Comparison of ENCODE assay signal across 12 mouse cellular contexts in the genomic region with DNA sequence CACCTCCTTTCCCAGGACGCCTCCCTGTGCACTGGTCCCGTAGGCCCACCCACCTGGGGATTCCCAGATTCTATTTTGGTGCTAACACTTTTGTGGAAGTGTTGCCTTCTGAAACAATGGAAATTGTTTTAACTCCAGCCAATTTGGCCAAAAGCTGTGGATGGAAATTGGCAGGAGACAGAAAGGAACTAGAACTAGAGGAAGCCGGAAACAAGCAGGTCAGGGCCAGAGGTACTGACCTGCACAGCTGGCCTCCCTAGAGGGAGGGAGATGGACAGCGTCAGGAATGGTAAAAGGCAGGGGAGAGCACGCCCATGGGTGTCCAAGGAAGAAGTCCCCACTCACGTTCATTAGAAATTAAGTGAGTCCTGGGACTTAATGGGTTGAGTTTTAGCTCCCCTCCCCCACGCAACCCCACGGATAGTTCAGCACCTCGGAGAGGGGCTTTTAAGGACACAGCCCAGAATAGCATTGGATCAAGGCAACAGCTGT. TPM values are rescaled to one million over a fixed set of nuclear protein-coding genes. Genes with fewer than 3 reads are reported as not detected.
DNase-seq lines count a peak whose midpoint lies in the region; ATAC-seq and TF ChIP-seq lines count a peak whose summit lies in the region.
"Had no signal": no experiment of that assay in that cellular context is flagged by ENCODE, and none has a peak within 500 bp of the region (broad histone marks: within the 10 kb centered on the region; RNA-seq: fewer than 3 reads in every experiment).

No protein-coding gene starts in this region.

- DNase-seq in heart, adult 2 months = peak; percentile 24 to 59
- DNase-seq in heart, postnatal 25 days (ENCODE audit: low spot score) = no peak
- peak; percentile 11 to 52 for DNase-seq in spleen, postnatal 4 days (ENCODE audit: low spot score in 2 of 2)
- DNase-seq in spleen, postnatal 14 days (ENCODE audit: low spot score in 2 of 2) = no peak
- peak; percentile 34 to 48 for DNase-seq in heart, postnatal 14 days
- DNase-seq in skeletal muscle tissue, adult 2 months (ENCODE audit: low read depth, low spot score) = peak; percentile 18
- DNase-seq in gastrocnemius, adult 18-20 months (ENCODE audit: low spot score) = no peak
- DNase-seq: left cerebral cortex, postnatal 4 days; retina, postnatal 1 day had no signal

- ATAC-seq in intestine, embryonic 16.5 days = no peak

- WGBS in heart, adult 2 months = 17% methylated on average over 9 of the region's 9 CpGs
- WGBS in intestine, embryonic 16.5 days = 53% methylated on average over 9 of the region's 9 CpGs

- H3K4me2 ChIP-seq in intestine, embryonic 16.5 days (ENCODE audit: low read depth, low read length) = no peak overlapping the region
- H3K4me2 ChIP-seq: embryonic facial prominence, embryonic 13.5 days had no signal

- TF ChIP-seq EP300 in heart, adult 2 months (IDR thresholded peaks at IDR 0.05; ENCODE audit: insufficient read depth, low read depth, low read length) = peak; percentile 68

- no peaks in the 10 kb centered on the region for H3K79me2 ChIP-seq in heart, adult 2 months (replicated peaks; ENCODE audit: control insufficient read depth, insufficient read depth, low read length)

- H3K36me3 ChIP-seq in heart, adult 2 months (ENCODE audit: control insufficient read depth, insufficient read depth, low read length) = no peaks in the 10 kb centered on the region
- H3K36me3 ChIP-seq in intestine, embryonic 16.5 days (ENCODE audit: control insufficient read depth, insufficient read depth, low read length) = no peaks in the 10 kb centered on the region
- H3K36me3 ChIP-seq: embryonic facial prominence, embryonic 13.5 days had no signal

- no peaks in the 10 kb centered on the region for H3K9me3 ChIP-seq in intestine, embryonic 16.5 days (ENCODE audit: control insufficient read depth, low read length)
- H3K9me3 ChIP-seq: embryonic facial prominence, embryonic 13.5 days had no signal

- TF ChIP-seq POLR2A in heart, adult 2 months (IDR thresholded peaks at IDR 0.05; ENCODE audit: insufficient read depth, low read depth, low read length) = 0 out of 2 replicates have a peak, but pooled peaks have one; percentile 18

- no peak overlapping the region for H3K27ac ChIP-seq in heart, adult 2 months
- H3K27ac ChIP-seq in intestine, embryonic 16.5 days (ENCODE audit: low read length) = no peak overlapping the region
- H3K27ac ChIP-seq: embryonic facial prominence, embryonic 13.5 days; layer of hippocampus, adult 2 months had no signal

- H3K9ac ChIP-seq in heart, adult 2 months (ENCODE audit: low read depth, low read length) = no peak overlapping the region
- H3K9ac ChIP-seq in intestine, embryonic 16.5 days (ENCODE audit: low read depth, low read length) = no peak overlapping the region
- H3K9ac ChIP-seq: embryonic facial prominence, embryonic 13.5 days had no signal

- H3K27me3 ChIP-seq in heart, adult 2 months (ENCODE audit: control insufficient read depth, insufficient read depth, low read length) = no peaks in the 10 kb centered on the region
- peaks cover 12% of the 10 kb centered on the region; the same call in 1 of the 2 replicates for H3K27me3 ChIP-seq in intestine, embryonic 16.5 days (replicated peaks; ENCODE audit: control insufficient read depth, insufficient read depth, low read length)

- intact Hi-C loops in heart, adult 2 months (cut with DNase I) = loop anchor here (2.0 kb wide), 1 partner anchor 21 kb away; no protein-coding TSS in a partner anchor
- intact Hi-C loops in heart, postnatal 25 days (cut with DNase I) = no loop called here
- intact Hi-C loops in heart, postnatal 14 days (cut with DNase I) = loop anchor here (2.0 kb wide), 1 partner anchor 21 kb away; no protein-coding TSS in a partner anchor

- no peak for TF ChIP-seq CTCF in heart, adult 2 months (IDR thresholded peaks at IDR 0.05)

- H3K4me1 ChIP-seq in heart, adult 2 months (ENCODE audit: control insufficient read depth, insufficient read depth, low read length) = peaks cover 12% of the 10 kb centered on the region
- peaks cover 3% of the 10 kb centered on the region; the same call in 1 of the 2 replicates for H3K4me1 ChIP-seq in intestine, embryonic 16.5 days (ENCODE audit: control insufficient read depth, insufficient read depth, low read length)

- H3K4me3 ChIP-seq in heart, adult 2 months = no peak overlapping the region
- no peak overlapping the region for H3K4me3 ChIP-seq in intestine, embryonic 16.5 days (ENCODE audit: low read length)
- H3K4me3 ChIP-seq: embryonic facial prominence, embryonic 13.5 days; layer of hippocampus, adult 2 months had no signal

RNA-seq across cellular contexts. Expression of gene Prnd, which starts 7.1 kb away (rescaled TPM):
- 1 to 10 TPM in 1 of 2 experiments, under 1 TPM in 1; 0.65 to 1.2 TPM for total RNA-seq in heart, adult 2 months (2021)
- polyA plus RNA-seq in heart, adult 2 months (2012; rRNA removed) = 3.8 and 9.9 TPM in 2 replicates
- total RNA-seq in heart, postnatal 25 days (2021) = 1 to 10 TPM; 1.4 to 2.0 TPM
- 10 to 100 TPM in 1 of 2 experiments, 1 to 10 TPM in 1; 3.2 to 10.4 TPM for total RNA-seq in heart, postnatal 14 days (2021)
- under 1 TPM; 0.16 to 0.36 TPM for total RNA-seq in gastrocnemius, adult 18-20 months (2021)
- polyA plus RNA-seq in intestine, embryonic 16.5 days (2015; fragmentation: Nextera tagmentation; extraction: Ambion mirVana) = 27.1 and 28.8 TPM in 2 replicates
- total RNA-seq: layer of hippocampus, adult 2 months had no signal

RNA-seq across cellular contexts. Expression of gene Prn, which starts 48.0 kb away (rescaled TPM):
- total RNA-seq in heart, adult 2 months (2021) = under 1 TPM in 1 of 2 experiments, not detected in 1; 0.23 TPM
- not detected in 2 replicates for polyA plus RNA-seq in heart, adult 2 months (2012; rRNA removed)
- 1 to 10 TPM; 1.9 to 2.5 TPM for total RNA-seq in heart, postnatal 25 days (2021)
- 1 to 10 TPM in 1 of 2 experiments, under 1 TPM in 1; 0.71 to 2.8 TPM for total RNA-seq in heart, postnatal 14 days (2021)
- not detected for total RNA-seq in gastrocnemius, adult 18-20 months (2021)
- not detected in 2 replicates for polyA plus RNA-seq in intestine, embryonic 16.5 days (2015; fragmentation: Nextera tagmentation; extraction: Ambion mirVana)
- total RNA-seq: layer of hippocampus, adult 2 months had no signal

RNA-seq across cellular contexts. Expression of gene Prnp, which starts 48.0 kb away (rescaled TPM):
- total RNA-seq in heart, adult 2 months (2021) = 100 to 1,000 TPM; 109 to 129 TPM
- 101 and 110 TPM in 2 replicates for polyA plus RNA-seq in heart, adult 2 months (2012; rRNA removed)
- 10 to 100 TPM; 89.2 to 90.0 TPM for total RNA-seq in heart, postnatal 25 days (2021)
- 10 to 100 TPM; 81.6 to 88.1 TPM for total RNA-seq in heart, postnatal 14 days (2021)
- 100 to 1,000 TPM; 104 to 114 TPM for total RNA-seq in gastrocnemius, adult 18-20 months (2021)
- 49.5 and 50.7 TPM in 2 replicates for polyA plus RNA-seq in intestine, embryonic 16.5 days (2015; fragmentation: Nextera tagmentation; extraction: Ambion mirVana)

Comparison
In these comparisons a context has a peak if more than half of its experiments do, and no peak if none do; other contexts are left out.
1. DNase-seq: peak in heart, adult 2 months (2 of 2), spleen, postnatal 4 days (2 of 2), heart, postnatal 14 days (2 of 2) and skeletal muscle tissue, adult 2 months (single experiment); none in heart, postnatal 25 days (single experiment), spleen, postnatal 14 days (0 of 2) and gastrocnemius, adult 18-20 months (single experiment).